Mouse (Mus musculus) bone marrow, adult 2 months (tissue): ENCODE results near the gene Tmem132a.

Experiments
- CTCF ChIP-seq: fragments of 200-500 bp; IDR thresholded peaks from 2 replicates; pipeline ENCODE4 v1.5.1; 2011; ENCODE audit warnings: low read length, control low read depth; ENCODE audit not compliant: control insufficient read depth, insufficient read depth
- POLR2A ChIP-seq: fragments of 200-500 bp; IDR thresholded peaks from 2 replicates; pipeline ENCODE4 v1.6.1; 2011; ENCODE audit warnings: low read depth, mild to moderate bottlenecking, control low read depth, low read length, borderline replicate concordance; ENCODE audit not compliant: control insufficient read depth

DNA sequence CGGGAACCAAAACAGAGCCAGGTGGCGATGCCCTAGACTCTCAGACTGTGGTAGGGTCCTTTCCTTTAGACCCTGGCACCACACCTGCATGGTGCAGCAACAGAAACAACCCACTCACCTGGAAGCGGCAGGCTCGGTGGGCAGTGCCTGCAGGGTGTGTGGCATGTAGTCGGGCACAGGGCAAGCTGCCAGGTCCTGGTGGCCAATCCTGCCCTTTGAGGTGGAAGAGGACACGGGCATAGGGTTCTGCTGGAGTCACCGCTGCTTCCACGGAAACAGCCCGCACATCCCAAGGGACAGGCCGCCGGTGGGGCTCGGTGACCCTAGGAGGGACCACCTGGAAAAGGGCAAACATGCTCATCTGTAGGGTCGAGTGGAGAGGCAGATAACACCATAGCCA is 3.4 kb downstream of the Tmem132a start:
- TF ChIP-seq CTCF (no peak), POLR2A (no peak)
